Mouse (Mus musculus): Measurements from ENCODE around the gene Cdk5rap3. TPM values are rescaled to one million over a fixed set of nuclear protein-coding genes. Genes with fewer than 3 reads are reported as not detected.

Cdk5rap3 gene
- polyA plus RNA-seq, 1 experiment from 2014 or later = 38.3 TPM

DNA sequence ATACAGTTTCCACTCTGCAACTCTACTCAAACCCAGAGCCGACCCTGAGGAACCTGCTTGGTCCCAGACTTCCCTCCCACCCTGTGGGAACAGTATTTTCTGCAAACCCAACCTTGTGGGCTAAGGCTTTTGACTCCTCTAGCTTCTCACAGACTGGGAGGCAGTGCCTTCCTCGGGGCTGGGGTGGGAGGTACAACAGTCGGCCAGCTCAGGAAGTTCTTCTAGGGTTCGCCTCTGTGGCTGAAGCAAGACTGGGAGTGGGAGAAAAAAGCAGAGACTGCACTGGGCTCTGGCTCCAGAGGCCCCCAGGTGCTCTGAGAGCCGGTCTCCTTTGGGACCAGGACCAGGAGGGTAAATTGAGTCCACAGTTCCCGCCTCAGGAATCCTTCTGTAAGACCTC lies 36.6 kb upstream of the Cdk5rap3 start:
- no peaks in the 10 kb centered on the region for H3K9me3 ChIP-seq (ENCODE audit: low read length)
- no peaks in the 10 kb centered on the region for H3K27me3 ChIP-seq (ENCODE audit: insufficient read depth, low read length)
- 0 out of 2 replicates have a peak overlapping the region, but pooled peaks have one; percentile 22 for H3K27ac ChIP-seq (ENCODE audit: low read depth)
- H3K36me3 ChIP-seq (replicated peaks; ENCODE audit: insufficient read depth, low read length) = peaks cover 81% of the 10 kb centered on the region
- H3K4me1 ChIP-seq (ENCODE audit: insufficient read depth) = peaks cover 37% of the 10 kb centered on the region
- H3K9ac ChIP-seq (replicated peaks) = no peak overlapping the region
- TF ChIP-seq EP300 (IDR thresholded peaks at IDR 0.05; ENCODE audit: low read depth) (no peak), CTCF (IDR thresholded peaks at IDR 0.05; ENCODE audit: low read depth) (no peak)
- no peak overlapping the region for H3K4me2 ChIP-seq (ENCODE audit: low read depth, low read length)
- ATAC-seq (no peak), DNase-seq (no peak)
- H3K4me3 ChIP-seq (ENCODE audit: low read depth, low read length) = no peak overlapping the region
- WGBS (ENCODE audit: insufficient replicate concordance) = 62% methylated on average over 6 of the region's 6 CpGs

DNA sequence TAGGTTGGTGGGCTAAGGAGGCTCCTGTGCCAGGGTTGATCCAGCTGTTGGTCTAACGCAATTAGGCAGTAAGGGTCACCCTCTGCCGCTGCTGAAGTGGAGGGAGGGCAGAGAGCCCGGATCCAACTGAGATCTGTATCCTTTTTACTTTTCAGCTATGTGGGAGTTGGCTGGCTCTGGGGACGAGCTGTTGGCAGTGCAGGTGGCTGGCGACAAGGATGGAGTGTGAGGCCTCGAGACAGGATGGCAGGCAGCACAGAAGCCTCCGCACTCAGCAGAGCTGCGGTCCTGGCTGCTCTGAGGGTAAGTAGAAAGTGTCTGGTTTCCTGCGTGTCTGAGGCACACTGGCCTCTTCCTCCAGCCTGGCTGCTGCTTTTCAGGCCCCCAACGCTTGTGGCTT lies 36.1 kb upstream of the Cdk5rap3 start:
- DNase-seq (no peak), ATAC-seq (no peak)
- H3K27me3 ChIP-seq (ENCODE audit: insufficient read depth, low read length) = no peaks in the 10 kb centered on the region
- no peak for TF ChIP-seq CTCF (IDR thresholded peaks at IDR 0.05; ENCODE audit: low read depth)
- TF ChIP-seq EP300 (IDR thresholded peaks at IDR 0.05; ENCODE audit: low read depth) = no peak
- H3K9me3 ChIP-seq (ENCODE audit: low read length) = no peaks in the 10 kb centered on the region
- no peak overlapping the region for H3K4me2 ChIP-seq (ENCODE audit: low read depth, low read length)
- WGBS (ENCODE audit: insufficient replicate concordance) = 77% methylated on average over 10 of the region's 10 CpGs
- H3K9ac ChIP-seq (replicated peaks) = no peak overlapping the region
- H3K4me1 ChIP-seq (ENCODE audit: insufficient read depth) = peaks cover 39% of the 10 kb centered on the region
- H3K27ac ChIP-seq (ENCODE audit: low read depth) = 0 out of 2 replicates have a peak overlapping the region, but pooled peaks have one; percentile 22
- H3K36me3 ChIP-seq (replicated peaks; ENCODE audit: insufficient read depth, low read length) = peaks cover 76% of the 10 kb centered on the region
- H3K4me3 ChIP-seq (ENCODE audit: low read depth, low read length) = no peak overlapping the region

DNA sequence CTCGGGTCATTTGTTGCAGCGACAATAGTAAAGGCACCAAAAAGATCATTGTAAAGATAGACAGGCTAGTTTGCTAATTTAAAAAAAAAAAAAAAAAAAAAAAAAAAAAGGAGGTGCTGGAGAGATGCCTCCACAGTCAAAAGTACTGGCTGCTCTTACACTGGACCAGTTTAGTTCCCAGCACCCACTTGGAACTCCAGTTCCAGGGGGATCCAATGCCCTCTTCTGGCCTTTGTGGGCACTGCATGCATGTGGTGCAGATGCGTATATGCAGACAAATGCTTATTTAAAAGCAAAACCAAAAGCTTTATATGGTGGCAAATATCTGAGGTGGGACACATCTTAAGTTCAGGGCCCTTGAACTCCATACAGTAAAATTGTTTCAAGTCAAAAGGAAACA lies 34.5 kb upstream of the Cdk5rap3 start:
- Histone ChIP-seq H3K27ac (ENCODE audit: low read depth) (no peak overlapping the region), H3K9ac (replicated peaks) (no peak overlapping the region), H3K9me3 (ENCODE audit: low read length) (no peaks in the 10 kb centered on the region), H3K27me3 (ENCODE audit: insufficient read depth, low read length) (no peaks in the 10 kb centered on the region), H3K36me3 (replicated peaks; ENCODE audit: insufficient read depth, low read length) (peaks cover 60% of the 10 kb centered on the region), H3K4me3 (ENCODE audit: low read depth, low read length) (no peak overlapping the region), H3K4me2 (ENCODE audit: low read depth, low read length) (no peak overlapping the region), H3K4me1 (ENCODE audit: insufficient read depth) (peaks cover 32% of the 10 kb centered on the region)
- DNase-seq (no peak), ATAC-seq (no peak)
- 97% methylated on average over 3 of the region's 3 CpGs for WGBS (ENCODE audit: insufficient replicate concordance)
- peak; percentile 64 for TF ChIP-seq CTCF (IDR thresholded peaks at IDR 0.05; ENCODE audit: low read depth)
- TF ChIP-seq EP300 (IDR thresholded peaks at IDR 0.05; ENCODE audit: low read depth) = no peak

DNA sequence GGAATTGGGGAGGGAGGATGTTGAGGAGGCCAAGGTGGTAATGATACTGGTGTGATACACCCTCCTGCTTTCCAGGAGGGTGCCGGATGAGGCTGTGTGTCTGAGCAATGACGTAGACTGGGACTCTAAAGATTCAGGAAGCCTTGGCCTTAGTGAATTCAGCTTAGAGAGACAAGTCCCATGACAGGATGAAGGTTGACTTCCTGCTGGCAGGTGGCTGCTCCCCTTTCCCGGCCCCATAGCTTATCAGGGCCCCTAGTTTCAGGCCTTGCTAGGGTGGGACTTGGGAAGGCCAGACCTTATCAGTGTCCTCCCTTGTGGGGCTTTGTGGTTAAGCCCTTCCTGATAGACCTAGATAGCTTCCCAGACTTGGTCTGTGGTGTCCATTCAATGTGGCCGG lies 31.6 kb upstream of the Cdk5rap3 start:
- Histone ChIP-seq H3K27me3 (ENCODE audit: insufficient read depth, low read length) (no peaks in the 10 kb centered on the region), H3K9me3 (ENCODE audit: low read length) (no peaks in the 10 kb centered on the region), H3K4me3 (ENCODE audit: low read depth, low read length) (0 out of 2 replicates have a peak overlapping the region, but pooled peaks have one; percentile 1), H3K4me1 (ENCODE audit: insufficient read depth) (peaks cover 51% of the 10 kb centered on the region), H3K27ac (ENCODE audit: low read depth) (peak overlapping the region; percentile 82), H3K4me2 (ENCODE audit: low read depth, low read length) (peak overlapping the region; percentile 91), H3K9ac (replicated peaks) (peak overlapping the region; percentile 28; the same call in 1 of the 2 replicates), H3K36me3 (replicated peaks; ENCODE audit: insufficient read depth, low read length) (peaks cover 31% of the 10 kb centered on the region)
- ATAC-seq (peak; percentile 47), DNase-seq (peak; percentile 73)
- TF ChIP-seq EP300 (IDR thresholded peaks at IDR 0.05; ENCODE audit: low read depth) = peak; percentile 99
- TF ChIP-seq CTCF (IDR thresholded peaks at IDR 0.05; ENCODE audit: low read depth) = no peak
- 52% methylated on average over 4 of the region's 4 CpGs for WGBS (ENCODE audit: insufficient replicate concordance)

DNA sequence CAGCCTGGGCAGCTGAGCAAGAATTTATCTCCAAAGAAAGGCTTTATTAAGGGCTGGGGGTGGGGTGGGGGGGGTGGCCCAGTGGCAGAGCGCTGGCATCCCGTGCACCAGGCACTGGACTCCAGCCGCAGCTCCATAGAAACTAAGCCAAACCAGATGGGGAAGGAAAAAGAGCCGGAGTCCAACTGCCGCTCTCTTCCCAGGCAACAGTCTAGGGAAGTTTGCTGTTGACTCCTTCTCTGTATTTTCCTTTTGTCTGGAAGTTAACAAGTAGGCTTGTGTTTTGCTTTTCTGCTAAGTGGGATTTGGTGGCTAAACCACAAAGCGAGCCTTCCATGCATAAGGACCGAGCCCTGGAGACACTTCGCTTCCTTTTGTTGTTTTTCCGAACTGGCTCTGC lies 30.2 kb upstream of the Cdk5rap3 start:
- H3K4me3 ChIP-seq (ENCODE audit: low read depth, low read length) = peak overlapping the region; percentile 9; the same call in 1 of the 2 replicates
- no peak for TF ChIP-seq CTCF (IDR thresholded peaks at IDR 0.05; ENCODE audit: low read depth)
- TF ChIP-seq EP300 (IDR thresholded peaks at IDR 0.05; ENCODE audit: low read depth) = no peak
- peak overlapping the region; percentile 48 for H3K27ac ChIP-seq (ENCODE audit: low read depth)
- H3K9me3 ChIP-seq (ENCODE audit: low read length) = no peaks in the 10 kb centered on the region
- DNase-seq = no peak
- peaks cover 56% of the 10 kb centered on the region for H3K4me1 ChIP-seq (ENCODE audit: insufficient read depth)
- peak overlapping the region; percentile 45 for H3K9ac ChIP-seq (replicated peaks)
- H3K27me3 ChIP-seq (ENCODE audit: insufficient read depth, low read length) = no peaks in the 10 kb centered on the region
- ATAC-seq = no peak
- 82% methylated on average over 9 of the region's 9 CpGs for WGBS (ENCODE audit: insufficient replicate concordance)
- H3K36me3 ChIP-seq (replicated peaks; ENCODE audit: insufficient read depth, low read length) = peaks cover 25% of the 10 kb centered on the region
- H3K4me2 ChIP-seq (ENCODE audit: low read depth, low read length) = peak overlapping the region; percentile 91

DNA sequence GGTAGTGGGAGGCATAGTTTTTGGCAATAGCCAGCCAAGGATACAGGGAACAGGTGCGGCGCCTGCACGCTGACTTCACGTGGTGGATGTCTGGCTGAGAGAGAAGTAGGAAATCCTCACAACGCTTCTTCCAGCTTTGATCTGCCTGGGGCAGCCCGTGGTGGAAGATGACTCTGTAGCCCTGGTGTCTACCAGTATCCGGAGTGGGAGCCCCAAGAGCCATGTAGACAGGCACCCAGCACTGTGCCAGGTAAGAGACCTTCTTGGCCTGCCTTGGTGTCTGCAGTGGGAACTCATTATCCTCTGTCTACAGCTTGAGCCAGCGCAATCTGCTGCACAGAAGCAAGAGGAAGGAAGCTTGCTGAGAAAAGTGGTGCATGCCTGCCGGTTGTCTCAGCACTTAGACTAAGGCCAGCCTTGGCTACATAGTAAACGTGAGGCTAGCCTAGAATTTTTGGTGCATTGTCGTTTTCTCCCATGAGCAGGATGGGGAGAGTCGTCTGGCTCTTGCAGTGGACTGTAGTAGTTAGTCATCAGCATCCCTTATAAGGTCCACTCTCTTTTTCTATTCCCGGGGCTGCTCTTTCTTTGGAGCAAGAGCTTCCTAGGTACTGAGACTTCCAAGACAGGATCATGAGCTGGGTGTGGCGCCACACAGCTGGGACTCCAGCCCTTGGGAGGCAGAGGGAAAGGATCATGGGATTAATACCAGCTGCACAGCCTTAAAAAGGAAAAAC lies 28.7 kb upstream of the Cdk5rap3 start:
- ATAC-seq = no peak
- 32% methylated on average over 14 of the region's 14 CpGs for WGBS (ENCODE audit: insufficient replicate concordance)
- peak overlapping the region; percentile 97 for H3K27ac ChIP-seq (ENCODE audit: low read depth)
- peaks cover 59% of the 10 kb centered on the region for H3K4me1 ChIP-seq (ENCODE audit: insufficient read depth)
- TF ChIP-seq EP300 (IDR thresholded peaks at IDR 0.05; ENCODE audit: low read depth) = no peak
- no peak for TF ChIP-seq CTCF (IDR thresholded peaks at IDR 0.05; ENCODE audit: low read depth)
- H3K9me3 ChIP-seq (ENCODE audit: low read length) = no peaks in the 10 kb centered on the region
- H3K4me2 ChIP-seq (ENCODE audit: low read depth, low read length) = peak overlapping the region; percentile 91
- peak overlapping the region; percentile 84 for H3K9ac ChIP-seq (replicated peaks)
- no peak for DNase-seq
- H3K27me3 ChIP-seq (ENCODE audit: insufficient read depth, low read length) = no peaks in the 10 kb centered on the region
- peaks cover 25% of the 10 kb centered on the region for H3K36me3 ChIP-seq (replicated peaks; ENCODE audit: insufficient read depth, low read length)
- H3K4me3 ChIP-seq (ENCODE audit: low read depth, low read length) = peak overlapping the region; percentile 71
